Mouse (Mus musculus) thymus, adult 2 months (tissue): ENCODE measurements around the gene Dync1h1. TPM values are rescaled to one million over a fixed set of nuclear protein-coding genes. Genes with fewer than 3 reads are reported as not detected.

Source experiments
- DNase-seq: peaks from one replicate; pipeline ENCODE4 v3.0.0; 2021
- H3K27ac ChIP-seq: fragments of 200-500 bp; 2 replicates; pipeline ENCODE4 v1.5.1; 2012; ENCODE audit warnings: low read length, control low read depth; ENCODE audit not compliant: control insufficient read depth, insufficient read depth
- H3K27me3 ChIP-seq: fragments of 200-500 bp; 2 replicates; pipeline ENCODE4 v1.6.1; 2012; ENCODE audit warnings: mild to moderate bottlenecking, low read length, moderate library complexity, mixed read lengths; ENCODE audit not compliant: control insufficient read depth, insufficient read depth
- H3K36me3 ChIP-seq: fragments of 200-500 bp; 2 replicates; pipeline ENCODE4 v1.6.1; 2012; ENCODE audit warnings: mild to moderate bottlenecking, low read length, moderate library complexity; ENCODE audit not compliant: control insufficient read depth, insufficient read depth
- H3K4me1 ChIP-seq: fragments of 200-500 bp; replicated peaks from 2 replicates; pipeline ENCODE4 v1.6.1; 2012; ENCODE audit warnings: low read length; ENCODE audit not compliant: control insufficient read depth, insufficient read depth
- H3K4me3 ChIP-seq: fragments of 200-500 bp; 2 replicates; pipeline ENCODE4 v1.5.1; 2012; ENCODE audit warnings: mild to moderate bottlenecking, low read length, control low read depth, moderate library complexity; ENCODE audit not compliant: control insufficient read depth, insufficient read depth
- CTCF ChIP-seq: fragments of 200-500 bp; IDR thresholded peaks from 2 replicates; pipeline ENCODE4 v1.5.1; 2012; ENCODE audit warnings: mild to moderate bottlenecking, control low read depth, low read length, moderate library complexity, borderline replicate concordance; ENCODE audit not compliant: control insufficient read depth, poor library complexity, insufficient read depth; ENCODE audit errors: extremely low read depth
- POLR2A ChIP-seq: fragments of 200-500 bp; IDR thresholded peaks from 2 replicates; pipeline ENCODE4 v1.6.1; 2012; ENCODE audit warnings: mild to moderate bottlenecking, low read length, control low read depth, moderate library complexity; ENCODE audit not compliant: control insufficient read depth, poor library complexity, insufficient read depth; ENCODE audit errors: extremely low read depth
- WGBS: fragments of 180-500 bp; shearing (Covaris S2); methylation state at CpG from one replicate; pipeline ENCODE4 v1.1.7; 2018; 5-methylcytosine and 5-hydroxymethylcytosine counted together
- polyA plus RNA-seq: library from polyadenylated mRNA; depleted of rRNA; stranded (reverse); fragments of >200 nt; gene quantifications from 2 replicates; pipeline ENCODE4 v1.2.3, GENCODE M21; 2012

Dync1h1 gene
- polyA plus RNA-seq, 1 experiment, result 341 TPM

GRCm38 (mm10) chr12:110606161-110606560 lies 4.9 kb downstream of the Dync1h1 start:
- Histone ChIP-seq H3K36me3 (no peaks in the 10 kb centered on the region), H3K27me3 (no peaks in the 10 kb centered on the region), H3K4me3 (no peak overlapping the region), H3K27ac (no peak overlapping the region), H3K4me1 (peaks cover 6% of the 10 kb centered on the region; the same call in 1 of the 2 replicates)
- TF ChIP-seq POLR2A (no peak), CTCF (no peak)
- 57% methylated on average over 3 of the region's 3 CpGs for WGBS
- no peak for DNase-seq

- Histone ChIP-seq H3K4me3 (no peak overlapping the region), H3K36me3 (no peaks in the 10 kb centered on the region), H3K27me3 (no peaks in the 10 kb centered on the region), H3K27ac (no peak overlapping the region), H3K4me1 (peaks cover 6% of the 10 kb centered on the region; the same call in 1 of the 2 replicates)
- 98% methylated on average over 2 of the region's 2 CpGs for WGBS
- no peak for TF ChIP-seq CTCF
- no peak for TF ChIP-seq POLR2A
- no peak for DNase-seq
Observed at GRCm38 (mm10) chr12:110606676-110607075, 5.4 kb downstream of the Dync1h1 start.

- DNase-seq, result no peak
- no peaks in the 10 kb centered on the region for H3K27me3 ChIP-seq
- no peak overlapping the region for H3K4me3 ChIP-seq
- no peaks in the 10 kb centered on the region for H3K4me1 ChIP-seq
- TF ChIP-seq POLR2A, result no peak
- no peak for TF ChIP-seq CTCF
- peaks cover 9% of the 10 kb centered on the region for H3K36me3 ChIP-seq
- H3K27ac ChIP-seq, result no peak overlapping the region
- WGBS, result 77% methylated on average over 11 of the region's 11 CpGs
Observed at GRCm38 (mm10) chr12:110608460-110609152, 7.4 kb downstream of the Dync1h1 start.

GRCm38 (mm10) chr12:110609153-110609497 lies 7.9 kb downstream of the Dync1h1 start:
- Histone ChIP-seq H3K4me3 (no peak overlapping the region), H3K36me3 (peaks cover 14% of the 10 kb centered on the region), H3K4me1 (no peaks in the 10 kb centered on the region), H3K27me3 (no peaks in the 10 kb centered on the region), H3K27ac (no peak overlapping the region)
- no peak for DNase-seq
- no peak for TF ChIP-seq CTCF
- no peak for TF ChIP-seq POLR2A
- 91% methylated on average over 9 of the region's 9 CpGs for WGBS

GRCm38 (mm10) chr12:110610713-110611112 lies 9.5 kb downstream of the Dync1h1 start:
- H3K36me3 ChIP-seq, result peaks cover 30% of the 10 kb centered on the region
- H3K27ac ChIP-seq, result no peak overlapping the region
- TF ChIP-seq CTCF, result no peak
- TF ChIP-seq POLR2A, result no peak
- WGBS, result 97% methylated on average over 2 of the region's 2 CpGs
- H3K27me3 ChIP-seq, result no peaks in the 10 kb centered on the region
- no peak for DNase-seq
- H3K4me1 ChIP-seq, result no peaks in the 10 kb centered on the region
- H3K4me3 ChIP-seq, result no peak overlapping the region

GRCm38 (mm10) chr12:110630056-110630455 lies 28.8 kb downstream of the Dync1h1 start:
- no peaks in the 10 kb centered on the region for H3K27me3 ChIP-seq
- peaks cover 100% of the 10 kb centered on the region for H3K36me3 ChIP-seq
- 97% methylated on average over 11 of the region's 11 CpGs for WGBS
- no peak overlapping the region for H3K4me3 ChIP-seq
- TF ChIP-seq POLR2A, result no peak
- no peak overlapping the region for H3K27ac ChIP-seq
- H3K4me1 ChIP-seq, result no peaks in the 10 kb centered on the region
- DNase-seq, result no peak

GRCm38 (mm10) chr12:110636293-110636692 lies 35.0 kb downstream of the Dync1h1 start:
- Histone ChIP-seq H3K27me3 (no peaks in the 10 kb centered on the region), H3K4me3 (no peak overlapping the region), H3K27ac (no peak overlapping the region), H3K36me3 (peaks cover 92% of the 10 kb centered on the region), H3K4me1 (no peaks in the 10 kb centered on the region)
- WGBS, result 98% methylated on average over 12 of the region's 12 CpGs
- TF ChIP-seq CTCF, result no peak
- TF ChIP-seq POLR2A, result no peak
- no peak for DNase-seq
